Mouse (Mus musculus): ENCODE results near the gene Pbp2.

Pbp2 gene

DNA sequence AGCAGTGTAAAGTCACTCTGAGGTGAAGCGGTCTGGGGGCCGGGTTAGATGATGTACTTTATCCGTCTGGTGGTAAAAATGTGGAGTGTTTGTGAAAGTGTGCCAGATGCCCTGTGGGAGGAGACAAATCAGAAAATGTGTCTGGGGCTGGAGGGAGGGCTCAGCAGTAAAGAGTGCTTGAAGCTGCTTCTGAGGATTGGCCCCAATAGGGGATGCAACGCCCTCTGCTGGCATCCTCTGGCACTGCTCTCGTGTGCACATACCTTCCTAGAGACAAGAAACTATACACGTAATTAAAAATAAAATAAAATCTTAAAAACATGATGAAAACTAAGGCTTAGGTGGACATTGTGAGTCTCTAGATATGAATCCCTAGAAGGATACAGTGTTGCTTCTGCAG is 49.8 kb downstream of the Pbp2 start:
- no peak for DNase-seq (ENCODE audit: low spot score in 2 of 2)

Data from left cerebral cortex, adult 9 months (tissue).